Mouse (Mus musculus) kidney, adult 8-10 months (tissue): Measurements from ENCODE around the gene Vps35l.

ENCODE experiments used
- DNase-seq, 2 experiments: peaks; one replicate each; pipeline ENCODE4 v3.0.0; 2022

Vps35l gene

GRCm38 (mm10) chr7:118739975-118740531, at the start of gene Vps35l:
Gene Vps35l (plus strand): TSS chr7:118740226.
- DNase-seq, result peak; percentile 71 to 78

GRCm38 (mm10) chr7:118691287-118691686, 48.7 kb upstream of the Vps35l start:
- no peak for DNase-seq

GRCm38 (mm10) chr7:118696146-118696545, 43.9 kb upstream of the Vps35l start:
- DNase-seq, result no peak

GRCm38 (mm10) chr7:118697168-118697567, 42.9 kb upstream of the Vps35l start:
- DNase-seq, result no peak

- DNase-seq, result no peak
Observed at GRCm38 (mm10) chr7:118698882-118699281, 41.1 kb upstream of the Vps35l start.

- DNase-seq, result peak; percentile 15 to 31
Observed at GRCm38 (mm10) chr7:118703144-118703561, 36.9 kb upstream of the Vps35l start.

GRCm38 (mm10) chr7:118704001-118704850, 35.8 kb upstream of the Vps35l start:
- no peak for DNase-seq

GRCm38 (mm10) chr7:118705101-118705961, 34.7 kb upstream of the Vps35l start, which contains the start of gene Gde1:
Gene Gde1 (minus strand): TSS chr7:118705778.
- DNase-seq, result peak; percentile 96 to 97

- DNase-seq, result no peak
Observed at GRCm38 (mm10) chr7:118706051-118706450, 34.0 kb upstream of the Vps35l start.

- no peak for DNase-seq
Observed at GRCm38 (mm10) chr7:118706488-118706887, 33.5 kb upstream of the Vps35l start.

- no peak for DNase-seq
Observed at GRCm38 (mm10) chr7:118707216-118707615, 32.8 kb upstream of the Vps35l start.

- peak; percentile 50 to 71 for DNase-seq
Observed at GRCm38 (mm10) chr7:118708002-118708401, 32.0 kb upstream of the Vps35l start.

- DNase-seq, result no peak
Observed at GRCm38 (mm10) chr7:118710776-118711175, 29.2 kb upstream of the Vps35l start.

- DNase-seq, result peak; percentile 95 to 97
Observed at GRCm38 (mm10) chr7:118712228-118713173, 27.5 kb upstream of the Vps35l start, which contains the start of gene Ccp110. Gene Ccp110 (plus strand): TSS chr7:118712552.

GRCm38 (mm10) chr7:118714873-118715272, 25.2 kb upstream of the Vps35l start:
- no peak for DNase-seq

- DNase-seq, result no peak
Observed at GRCm38 (mm10) chr7:118718066-118718465, 22.0 kb upstream of the Vps35l start.

GRCm38 (mm10) chr7:118723927-118724326, 16.1 kb upstream of the Vps35l start:
- DNase-seq, result no peak

- no peak for DNase-seq
Observed at GRCm38 (mm10) chr7:118725459-118725858, 14.6 kb upstream of the Vps35l start.

- no peak for DNase-seq
Observed at GRCm38 (mm10) chr7:118728846-118729587, 11.0 kb upstream of the Vps35l start.

GRCm38 (mm10) chr7:118731781-118732180, 8.2 kb upstream of the Vps35l start:
- no peak for DNase-seq

- DNase-seq, result no peak
Observed at GRCm38 (mm10) chr7:118733225-118733624, 6.8 kb upstream of the Vps35l start.
